Mouse (Mus musculus): ENCODE data around the gene Abhd2.

- TF ChIP-seq GATA1 (IDR thresholded peaks at IDR 0.05; ENCODE audit: low read length): no peak
- no peak for TF ChIP-seq TAL1 (IDR thresholded peaks at IDR 0.05; ENCODE audit: low read length)
Observed at GRCm38 (mm10) chr7:79226834-79227486, 46.0 kb upstream of the Abhd2 start.

All from erythroblast, embryonic 14.5 days (primary cell).